Mouse (Mus musculus) cerebellum, adult 2 months (tissue): Measurements from ENCODE around the gene 9130213A22Rik.

Experiments used
- CTCF ChIP-seq: fragments of 200-500 bp; IDR thresholded peaks from 2 replicates; pipeline ENCODE4 v1.5.1; 2011; ENCODE audit warnings: low read depth, mild to moderate bottlenecking, control low read depth, low read length, moderate library complexity, borderline replicate concordance; ENCODE audit not compliant: insufficient read depth
- POLR2A ChIP-seq: fragments of 200-500 bp; IDR thresholded peaks from 2 replicates; pipeline ENCODE4 v1.6.1; 2011; ENCODE audit warnings: low read length, control low read depth, borderline replicate concordance; ENCODE audit not compliant: insufficient read depth

DNA sequence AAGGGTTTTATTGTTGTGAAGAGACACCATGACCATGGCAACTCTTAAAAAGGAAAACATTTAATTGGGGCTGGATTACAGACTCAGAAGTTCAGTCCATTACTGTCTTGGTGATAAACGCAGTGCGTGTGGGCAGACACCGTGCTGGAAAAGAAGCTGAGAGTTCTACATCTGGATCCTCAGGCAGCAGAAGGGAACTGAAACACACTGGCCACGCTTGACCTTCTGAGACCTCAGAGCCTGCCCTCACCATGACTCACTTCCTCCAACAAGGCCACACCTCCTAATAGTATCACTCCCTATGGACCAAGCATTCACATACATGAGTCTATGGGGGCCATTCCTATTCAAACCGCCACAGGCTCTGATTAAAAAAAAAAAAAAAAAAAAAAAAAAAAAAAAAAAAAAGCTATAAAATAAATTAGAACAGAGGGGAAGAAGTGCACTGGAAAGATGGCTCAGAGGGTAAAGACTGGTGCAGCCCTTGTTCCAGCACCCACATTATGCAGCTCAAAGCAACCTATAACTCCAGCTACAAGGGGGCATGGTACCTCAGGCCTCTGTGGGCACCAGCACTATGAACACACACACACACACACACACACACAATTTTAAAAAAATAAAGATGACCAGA is 43.5 kb downstream of the 9130213A22Rik start:
- TF ChIP-seq CTCF (no peak), POLR2A (no peak)
